Mouse (Mus musculus) kidney, embryonic 14.5 days (tissue): ENCODE results near the gene C2cd5. TPM values are rescaled to one million over a fixed set of nuclear protein-coding genes. Genes with fewer than 3 reads are reported as not detected.
"Not testable (repeated sequence)": the region's sequence is repeated elsewhere in the genome, so short reads cannot be mapped to it uniquely, and the experiment has no call there.

Experiments
- ATAC-seq: fragments of 200-750 bp; cut with Nextera tagmentation; 2 replicates; pipeline ENCODE4 v1.8.0; 2017; ENCODE audit warnings: moderate number of reproducible peaks, mild to moderate bottlenecking, moderate TSS enrichment, moderate library complexity; ENCODE audit not compliant: low FRiP score, low TSS enrichment
- H3K27ac ChIP-seq: fragments of 300-500 bp; sonication (generic); 2 replicates; pipeline ENCODE4 v1.5.1; 2014; ENCODE audit warnings: low read depth, mild to moderate bottlenecking, low read length, moderate library complexity, mixed read lengths
- H3K27me3 ChIP-seq: fragments of 300-500 bp; sonication (generic); 2 replicates; pipeline ENCODE4 v1.6.1; 2014; ENCODE audit warnings: mild to moderate bottlenecking, low read length; ENCODE audit not compliant: control insufficient read depth, insufficient read depth
- H3K36me3 ChIP-seq: fragments of 300-500 bp; sonication (generic); 2 replicates; pipeline ENCODE4 v1.6.1; 2014; ENCODE audit warnings: low read length, mixed read lengths; ENCODE audit not compliant: control insufficient read depth, insufficient read depth
- H3K4me1 ChIP-seq: fragments of 300-500 bp; sonication (generic); 2 replicates; pipeline ENCODE4 v1.6.1; 2014; ENCODE audit warnings: low read length, mixed read lengths; ENCODE audit not compliant: control insufficient read depth, insufficient read depth
- H3K4me2 ChIP-seq: fragments of 300-500 bp; sonication (generic); replicated peaks from 2 replicates; pipeline ENCODE4 v1.6.1; 2014; ENCODE audit warnings: low read depth, mild to moderate bottlenecking, low read length
- H3K4me3 ChIP-seq: fragments of 300-500 bp; sonication (generic); 2 replicates; pipeline ENCODE4 v1.5.1; 2014; ENCODE audit warnings: mild to moderate bottlenecking, low read length
- H3K9ac ChIP-seq: fragments of 300-500 bp; sonication (generic); 2 replicates; pipeline ENCODE4 v1.6.1; 2014; ENCODE audit warnings: low read depth, mild to moderate bottlenecking, low read length, moderate library complexity
- H3K9me3 ChIP-seq: fragments of 300-500 bp; sonication (generic); 2 replicates; pipeline ENCODE4 v1.6.1; 2016; ENCODE audit warnings: low read length; ENCODE audit not compliant: control insufficient read depth
- WGBS: fragments of 180-500 bp; shearing (Covaris S2); extraction: QIAGEN DNeasy Blood & Tissue Kit; methylation state at CpG from one replicate; pipeline ENCODE4 v1.1.7; 2014; 5-methylcytosine and 5-hydroxymethylcytosine counted together
- polyA plus RNA-seq: library from polyadenylated mRNA; unstranded; fragments of >200 nt; fragmentation: Nextera tagmentation; extraction: Ambion mirVana; gene quantifications from 2 replicates; pipeline ENCODE4 v1.2.1, GENCODE M21; 2014

Gene C2cd5
- polyA plus RNA-seq, 1 experiment from 2014 or later: 34.5 TPM

- H3K27me3 ChIP-seq: no peaks in the 10 kb centered on the region
- no peak overlapping the region for H3K4me2 ChIP-seq
- 0 out of 2 replicates have a peak, but pooled peaks cover 3% of the 10 kb centered on the region for H3K4me1 ChIP-seq
- H3K36me3 ChIP-seq: no peaks in the 10 kb centered on the region
- no peak overlapping the region for H3K4me3 ChIP-seq
- ATAC-seq: no peak
- WGBS: 65% methylated on average over 7 of the region's 7 CpGs
- no peaks in the 10 kb centered on the region for H3K9me3 ChIP-seq
- no peak overlapping the region for H3K9ac ChIP-seq
- H3K27ac ChIP-seq: no peak overlapping the region
Observed at GRCm38 (mm10) chr6:142992099-142992498, 107.8 kb downstream of the C2cd5 start.

- Histone ChIP-seq H3K4me3 (no peak overlapping the region), H3K36me3 (no peaks in the 10 kb centered on the region), H3K9me3 (no peaks in the 10 kb centered on the region), H3K4me2 (no peak overlapping the region), H3K27me3 (no peaks in the 10 kb centered on the region), H3K27ac (no peak overlapping the region), H3K4me1 (0 out of 2 replicates have a peak, but pooled peaks cover 3% of the 10 kb centered on the region), H3K9ac (no peak overlapping the region)
- WGBS: 55% methylated on average over 7 of the region's 7 CpGs
- no peak for ATAC-seq
Observed at GRCm38 (mm10) chr6:142991391-142992059, 108.4 kb downstream of the C2cd5 start.

- H3K9me3 ChIP-seq: no peaks in the 10 kb centered on the region
- no peaks in the 10 kb centered on the region for H3K27me3 ChIP-seq
- no peak overlapping the region for H3K27ac ChIP-seq
- no peaks in the 10 kb centered on the region for H3K36me3 ChIP-seq
- no peak overlapping the region for H3K4me3 ChIP-seq
- WGBS: 82% methylated on average over 9 of the region's 9 CpGs
- H3K9ac ChIP-seq: no peak overlapping the region
- no peak overlapping the region for H3K4me2 ChIP-seq
- H3K4me1 ChIP-seq: 0 out of 2 replicates have a peak, but pooled peaks cover 3% of the 10 kb centered on the region
- no peak for ATAC-seq
Observed at GRCm38 (mm10) chr6:142990516-142990915, 109.4 kb downstream of the C2cd5 start.

GRCm38 (mm10) chr6:142989495-142989894 lies 110.4 kb downstream of the C2cd5 start:
- Histone ChIP-seq H3K36me3 (no peaks in the 10 kb centered on the region), H3K4me3 (no peak overlapping the region), H3K27ac (no peak overlapping the region), H3K4me1 (no peaks in the 10 kb centered on the region), H3K27me3 (no peaks in the 10 kb centered on the region), H3K9me3 (no peaks in the 10 kb centered on the region), H3K9ac (no peak overlapping the region), H3K4me2 (no peak overlapping the region)
- ATAC-seq: no peak
- 90% methylated on average over 13 of the region's 13 CpGs for WGBS

GRCm38 (mm10) chr6:142988753-142989152 lies 111.2 kb downstream of the C2cd5 start:
- H3K27me3 ChIP-seq: no peaks in the 10 kb centered on the region
- no peak overlapping the region for H3K27ac ChIP-seq
- 0 out of 2 replicates have a peak, but pooled peaks have one; percentile 49 for ATAC-seq
- H3K4me2 ChIP-seq: no peak overlapping the region
- H3K9me3 ChIP-seq: no peaks in the 10 kb centered on the region
- WGBS: 25% methylated on average over 10 of the region's 10 CpGs
- no peak overlapping the region for H3K9ac ChIP-seq
- H3K36me3 ChIP-seq: no peaks in the 10 kb centered on the region
- no peaks in the 10 kb centered on the region for H3K4me1 ChIP-seq
- H3K4me3 ChIP-seq: no peak overlapping the region

- Histone ChIP-seq H3K4me3 (no peak overlapping the region), H3K27ac (no peak overlapping the region), H3K36me3 (no peaks in the 10 kb centered on the region), H3K4me2 (no peak overlapping the region), H3K4me1 (no peaks in the 10 kb centered on the region), H3K9ac (no peak overlapping the region), H3K9me3 (no peaks in the 10 kb centered on the region), H3K27me3 (no peaks in the 10 kb centered on the region)
- WGBS: 69% methylated on average over 6 of the region's 6 CpGs
- ATAC-seq: no peak
Observed at GRCm38 (mm10) chr6:142988231-142988630, 111.7 kb downstream of the C2cd5 start.

- H3K9ac ChIP-seq: no peak overlapping the region
- WGBS: 80% methylated on average over 6 of the region's 6 CpGs
Observed at GRCm38 (mm10) chr6:142987616-142988015, 112.3 kb downstream of the C2cd5 start.

GRCm38 (mm10) chr6:142986706-142987105 lies 113.2 kb downstream of the C2cd5 start:
- not testable (repeated sequence) for H3K27me3 ChIP-seq, H3K9ac ChIP-seq, H3K27ac ChIP-seq, H3K4me1 ChIP-seq, ATAC-seq, H3K4me2 ChIP-seq, H3K4me3 ChIP-seq, H3K9me3 ChIP-seq, H3K36me3 ChIP-seq
- 89% methylated on average over 9 of the region's 9 CpGs for WGBS

More at GRCm38 (mm10) chr6:142987616-142988015, 112.3 kb downstream of the C2cd5 start:
- Histone ChIP-seq H3K27ac (no peak overlapping the region), H3K27me3 (no peaks in the 10 kb centered on the region), H3K4me3 (no peak overlapping the region), H3K9me3 (no peaks in the 10 kb centered on the region), H3K4me1 (no peaks in the 10 kb centered on the region), H3K4me2 (no peak overlapping the region), H3K36me3 (no peaks in the 10 kb centered on the region)
- no peak for ATAC-seq

GRCm38 (mm10) chr6:142985561-142986238 lies 114.2 kb downstream of the C2cd5 start:
- H3K4me3 ChIP-seq, H3K4me2 ChIP-seq, H3K4me1 ChIP-seq, H3K9ac ChIP-seq, ATAC-seq, H3K27me3 ChIP-seq, H3K9me3 ChIP-seq, H3K27ac ChIP-seq, H3K36me3 ChIP-seq: not testable (repeated sequence)
- 86% methylated on average over 9 of the region's 9 CpGs for WGBS
